Mouse (Mus musculus) midbrain, postnatal 0 days (tissue): ENCODE measurements at regions not wholly inside any gene's neighbourhood (a gene's known extent, or its start where the extent isn't known, plus 50 kb on each side); places are given as distances from the start of the nearest gene placed in this dataset.

Experiments
- ATAC-seq: fragments of 200-750 bp; cut with Nextera tagmentation; 2 replicates; pipeline ENCODE4 v1.8.0; 2017; ENCODE audit warnings: moderate number of reproducible peaks, mild to moderate bottlenecking, moderate TSS enrichment, moderate library complexity; ENCODE audit not compliant: low FRiP score
- DNase-seq: peaks from one replicate; pipeline ENCODE4 v3.0.0-alpha.2; 2015; ENCODE audit warnings: low spot score
- H3K27ac ChIP-seq: fragments of 300-500 bp; sonication (generic); 2 replicates; pipeline ENCODE4 v1.5.1; 2014; ENCODE audit warnings: low read depth, mild to moderate bottlenecking, low read length, mixed read lengths
- H3K27me3 ChIP-seq: fragments of 300-500 bp; sonication (generic); 2 replicates; pipeline ENCODE4 v1.6.1; 2014; ENCODE audit warnings: low read length, control low read depth, mixed read lengths; ENCODE audit not compliant: insufficient read depth
- H3K36me3 ChIP-seq: fragments of 300-500 bp; sonication (generic); 2 replicates; pipeline ENCODE4 v1.6.1; 2014; ENCODE audit warnings: low read length, control low read depth, mixed read lengths; ENCODE audit not compliant: insufficient read depth
- H3K4me1 ChIP-seq: fragments of 300-500 bp; sonication (generic); 2 replicates; pipeline ENCODE4 v1.6.1; 2014; ENCODE audit warnings: mild to moderate bottlenecking, control low read depth, antibody characterized with exemption, low read length, mixed read lengths; ENCODE audit not compliant: insufficient read depth
- H3K4me2 ChIP-seq: fragments of 300-500 bp; sonication (generic); 2 replicates; pipeline ENCODE4 v1.6.1; 2014; ENCODE audit warnings: low read depth, mild to moderate bottlenecking, low read length, mixed read lengths; ENCODE audit not compliant: poor library complexity, severe bottlenecking
- H3K4me3 ChIP-seq: fragments of 300-500 bp; sonication (generic); 2 replicates; pipeline ENCODE4 v1.5.1; 2014; ENCODE audit warnings: low read depth, mild to moderate bottlenecking, low read length, moderate library complexity
- H3K9ac ChIP-seq: fragments of 300-500 bp; sonication (generic); replicated peaks from 2 replicates; pipeline ENCODE4 v1.6.1; 2014; ENCODE audit warnings: mild to moderate bottlenecking, low read length, moderate library complexity, mixed read lengths; ENCODE audit not compliant: poor library complexity, severe bottlenecking
- H3K9me3 ChIP-seq: fragments of 300-500 bp; sonication (generic); 2 replicates; pipeline ENCODE4 v1.6.1; 2016; ENCODE audit warnings: low read length, control low read depth
- CTCF ChIP-seq: IDR thresholded peaks from 2 replicates; pipeline ENCODE4 v1.5.1; 2016; ENCODE audit warnings: antibody characterized with exemption, mild to moderate bottlenecking
- WGBS: fragments of 180-500 bp; shearing (Covaris S2); extraction: QIAGEN DNeasy Blood & Tissue Kit; methylation state at CpG from one replicate; pipeline ENCODE4 v1.1.7; 2014; 5-methylcytosine and 5-hydroxymethylcytosine counted together

DNA sequence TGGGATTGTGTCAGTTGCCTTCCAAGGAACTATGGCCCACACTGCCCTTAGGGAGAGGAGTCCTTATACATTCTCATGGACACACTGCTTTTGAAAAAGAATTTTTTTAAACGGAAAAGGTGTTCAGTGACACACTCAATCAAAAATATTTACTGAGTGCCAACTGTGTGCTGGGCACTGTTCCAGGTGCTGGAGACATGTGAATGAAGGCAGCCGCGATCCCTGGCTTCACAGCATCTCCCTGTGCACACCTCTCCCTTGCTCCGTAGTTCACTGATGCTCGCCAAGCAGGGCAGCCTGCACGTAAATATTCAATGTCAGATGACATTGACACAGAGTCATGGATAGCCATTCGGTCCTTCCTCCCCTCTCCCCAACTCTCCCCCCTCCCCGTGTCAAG, 635.7 kb upstream of the 3110018I06Rik start:
- Histone ChIP-seq H3K4me3 (no peak overlapping the region), H3K27ac (no peak overlapping the region), H3K27me3 (no peaks in the 10 kb centered on the region), H3K4me1 (no peaks in the 10 kb centered on the region), H3K36me3 (no peaks in the 10 kb centered on the region), H3K9ac (no peak overlapping the region), H3K4me2 (no peak overlapping the region), H3K9me3 (no peaks in the 10 kb centered on the region)
- no peak for ATAC-seq
- 76% methylated on average over 8 of the region's 8 CpGs for WGBS
- no peak for DNase-seq
- no peak for TF ChIP-seq CTCF

DNA sequence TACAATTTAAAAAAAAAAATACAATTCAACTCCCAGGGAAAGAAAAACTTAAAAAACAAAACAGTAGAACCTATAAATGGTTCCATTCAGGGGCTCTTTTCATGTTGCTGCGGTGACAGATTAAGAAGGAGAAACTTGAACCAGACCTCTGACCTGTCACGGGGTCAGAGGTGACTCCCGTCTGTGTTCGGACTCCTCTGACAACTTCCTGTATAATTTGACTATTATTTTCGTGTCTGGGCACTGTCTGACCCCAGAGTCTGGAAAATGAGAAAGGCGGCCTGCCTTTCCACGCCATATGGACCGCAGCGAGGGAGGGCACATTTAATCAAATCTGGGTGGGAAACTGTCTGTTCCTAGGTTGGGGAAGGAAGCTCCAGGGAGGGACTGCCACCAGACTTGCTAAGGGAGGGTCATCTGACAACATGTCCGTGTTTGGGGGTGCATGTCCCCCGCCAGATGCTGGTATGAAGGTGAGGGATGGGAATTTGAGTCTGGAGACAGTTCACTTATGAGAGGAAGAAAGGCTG, 634.7 kb upstream of the 3110018I06Rik start:
- no peak overlapping the region for H3K27ac ChIP-seq
- WGBS, result 47% methylated on average over 11 of the region's 11 CpGs
- H3K27me3 ChIP-seq, result no peaks in the 10 kb centered on the region
- ATAC-seq (no peak), DNase-seq (no peak)
- H3K9me3 ChIP-seq, result no peaks in the 10 kb centered on the region
- no peaks in the 10 kb centered on the region for H3K4me1 ChIP-seq
- TF ChIP-seq CTCF, result no peak
- H3K9ac ChIP-seq, result no peak overlapping the region
- H3K4me3 ChIP-seq, result no peak overlapping the region
- no peak overlapping the region for H3K4me2 ChIP-seq
- H3K36me3 ChIP-seq, result no peaks in the 10 kb centered on the region

DNA sequence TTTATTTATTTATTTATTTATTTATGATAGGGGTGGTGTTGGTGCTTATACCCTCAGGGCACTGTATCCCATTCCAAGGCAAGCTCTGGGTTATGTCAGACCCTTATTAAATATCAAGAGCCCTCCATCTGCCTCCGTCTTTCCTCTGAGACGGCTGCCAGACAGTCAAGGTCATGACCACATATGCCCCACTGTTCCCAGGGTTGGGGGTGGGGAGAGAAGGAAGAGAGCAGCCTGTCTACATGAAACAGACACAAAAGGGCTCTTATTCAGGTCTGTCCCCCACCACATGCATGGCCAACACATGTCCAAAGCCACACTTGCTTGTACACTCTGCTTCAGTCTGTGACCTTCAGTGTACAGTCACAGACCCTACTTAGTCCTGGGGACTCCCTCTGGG, 632.9 kb upstream of the 3110018I06Rik start:
- ATAC-seq, result no peak
- no peak overlapping the region for H3K27ac ChIP-seq
- H3K4me3 ChIP-seq, result no peak overlapping the region
- DNase-seq, result no peak
- TF ChIP-seq CTCF, result no peak
- H3K36me3 ChIP-seq, result no peaks in the 10 kb centered on the region
- no peaks in the 10 kb centered on the region for H3K27me3 ChIP-seq
- WGBS, result 82% methylated on average over 2 of the region's 2 CpGs
- no peaks in the 10 kb centered on the region for H3K4me1 ChIP-seq
- no peak overlapping the region for H3K4me2 ChIP-seq
- H3K9me3 ChIP-seq, result no peaks in the 10 kb centered on the region
- H3K9ac ChIP-seq, result no peak overlapping the region

DNA sequence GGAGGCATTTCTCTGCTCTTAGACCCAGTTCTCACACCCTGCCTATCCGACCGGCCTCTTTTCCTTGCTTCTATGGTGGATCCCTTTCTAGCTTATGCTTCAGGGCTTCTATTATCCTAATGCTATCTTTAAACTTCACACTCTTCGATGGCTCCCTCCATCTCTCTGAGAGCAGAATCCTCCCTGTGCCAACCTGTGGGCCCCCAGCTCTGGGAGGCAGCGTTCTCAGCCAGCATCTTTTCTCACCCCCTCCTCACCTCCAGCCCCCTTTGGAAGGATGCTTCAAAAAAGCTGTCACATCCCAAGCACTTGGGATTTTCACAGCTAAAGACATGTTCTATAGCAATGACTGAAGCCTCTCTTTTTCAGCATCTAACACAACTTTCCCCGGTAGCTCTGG, 626.8 kb upstream of the 3110018I06Rik start:
- WGBS, result 95% methylated on average over 5 of the region's 5 CpGs
- DNase-seq (no peak), ATAC-seq (no peak)
- Histone ChIP-seq H3K4me3 (no peak overlapping the region), H3K9ac (no peak overlapping the region), H3K27ac (no peak overlapping the region), H3K4me2 (no peak overlapping the region), H3K27me3 (no peaks in the 10 kb centered on the region), H3K36me3 (no peaks in the 10 kb centered on the region), H3K9me3 (no peaks in the 10 kb centered on the region), H3K4me1 (no peaks in the 10 kb centered on the region)
- no peak for TF ChIP-seq CTCF

DNA sequence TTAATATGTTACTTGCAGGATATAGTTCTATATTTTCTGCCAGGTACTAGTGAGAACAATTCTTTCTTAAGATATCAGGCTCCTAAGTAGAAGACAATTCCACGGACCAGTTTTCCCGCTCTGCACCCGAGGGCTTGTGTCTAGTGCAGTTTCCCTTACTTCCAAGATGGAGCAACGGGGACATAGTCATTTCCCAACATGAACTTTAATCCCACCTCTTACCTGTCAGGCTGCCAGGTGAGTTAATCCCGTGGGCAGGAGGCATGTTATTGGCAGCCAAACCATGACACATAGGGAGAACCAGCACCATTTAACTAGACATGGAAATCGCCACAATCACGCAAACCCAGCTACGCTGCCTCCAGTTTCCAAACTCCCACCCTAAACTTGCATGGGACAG, 624.4 kb upstream of the 3110018I06Rik start:
- TF ChIP-seq CTCF, result no peak
- Histone ChIP-seq H3K9me3 (no peaks in the 10 kb centered on the region), H3K4me1 (no peaks in the 10 kb centered on the region), H3K27ac (no peak overlapping the region), H3K36me3 (no peaks in the 10 kb centered on the region), H3K27me3 (no peaks in the 10 kb centered on the region), H3K4me3 (no peak overlapping the region), H3K9ac (no peak overlapping the region), H3K4me2 (no peak overlapping the region)
- DNase-seq, result no peak
- ATAC-seq, result no peak
- 94% methylated on average over 8 of the region's 8 CpGs for WGBS

DNA sequence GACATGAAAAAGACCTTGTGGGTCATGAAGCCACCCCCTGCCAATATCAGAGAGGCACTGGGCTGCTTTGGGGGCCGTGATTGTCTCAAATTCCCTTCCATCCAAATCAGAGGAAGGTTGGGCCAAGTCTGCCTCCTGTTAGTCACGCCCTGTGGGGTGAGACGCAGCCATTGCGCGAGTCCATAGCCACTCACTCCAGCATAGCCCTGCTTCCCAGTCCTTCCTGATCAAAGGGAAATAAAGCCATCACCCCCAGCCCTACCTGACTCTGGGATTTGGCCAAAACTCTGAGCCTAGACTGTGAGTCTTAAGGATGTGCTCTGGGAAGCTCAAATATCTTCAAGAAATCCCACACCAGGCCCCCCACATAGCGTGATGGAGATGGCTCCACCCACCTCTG, 620.4 kb upstream of the 3110018I06Rik start:
- WGBS, result 48% methylated on average over 6 of the region's 6 CpGs
- ATAC-seq (no peak), DNase-seq (no peak)
- Histone ChIP-seq H3K4me1 (no peaks in the 10 kb centered on the region), H3K27ac (no peak overlapping the region), H3K9ac (no peak overlapping the region), H3K36me3 (no peaks in the 10 kb centered on the region), H3K27me3 (no peaks in the 10 kb centered on the region), H3K4me3 (no peak overlapping the region), H3K9me3 (no peaks in the 10 kb centered on the region), H3K4me2 (no peak overlapping the region)
- no peak for TF ChIP-seq CTCF
